Mouse (Mus musculus) neural tube, embryonic 11.5 days (tissue): ENCODE results near the gene 1810010D01Rik. TPM values are rescaled to one million over a fixed set of nuclear protein-coding genes. Genes with fewer than 3 reads are reported as not detected.

Experiments used
- ATAC-seq: fragments of 200-750 bp; cut with Nextera tagmentation; 2 replicates; pipeline ENCODE4 v1.8.0; 2017; ENCODE audit warnings: moderate number of reproducible peaks, mild to moderate bottlenecking, moderate TSS enrichment, moderate library complexity; ENCODE audit not compliant: insufficient read depth, low FRiP score, low TSS enrichment
- DNase-seq: peaks from one replicate; pipeline ENCODE4 v3.0.0-alpha.2; 2015; ENCODE audit warnings: low spot score
- H3K27ac ChIP-seq: fragments of 300-500 bp; sonication (generic); 2 replicates; pipeline ENCODE4 v1.5.1; 2014; ENCODE audit warnings: low read depth, mild to moderate bottlenecking, low read length
- H3K27me3 ChIP-seq: fragments of 300-500 bp; sonication (generic); 2 replicates; pipeline ENCODE4 v1.6.1; 2014; ENCODE audit warnings: mild to moderate bottlenecking, low read length, mixed read lengths; ENCODE audit not compliant: control insufficient read depth, insufficient read depth
- H3K36me3 ChIP-seq: fragments of 300-500 bp; sonication (generic); 2 replicates; pipeline ENCODE4 v1.6.1; 2014; ENCODE audit warnings: mild to moderate bottlenecking, low read length, moderate library complexity, mixed read lengths; ENCODE audit not compliant: control insufficient read depth, insufficient read depth
- H3K4me1 ChIP-seq: fragments of 300-500 bp; sonication (generic); 2 replicates; pipeline ENCODE4 v1.6.1; 2014; ENCODE audit warnings: low read length, mixed read lengths; ENCODE audit not compliant: control insufficient read depth, insufficient read depth
- H3K4me2 ChIP-seq: fragments of 300-500 bp; sonication (generic); 2 replicates; pipeline ENCODE4 v1.6.1; 2014; ENCODE audit warnings: low read depth, mild to moderate bottlenecking, moderate library complexity
- H3K4me3 ChIP-seq: fragments of 300-500 bp; sonication (generic); 2 replicates; pipeline ENCODE4 v1.5.1; 2014; ENCODE audit warnings: low read depth, low read length
- H3K9ac ChIP-seq: fragments of 300-500 bp; sonication (generic); 2 replicates; pipeline ENCODE4 v1.6.1; 2014; ENCODE audit warnings: mild to moderate bottlenecking, low read length
- H3K9me3 ChIP-seq: fragments of 300-500 bp; sonication (generic); 2 replicates; pipeline ENCODE4 v1.6.1; 2016; ENCODE audit warnings: low read length; ENCODE audit not compliant: control insufficient read depth
- WGBS: fragments of 180-500 bp; shearing (Covaris S2); extraction: QIAGEN DNeasy Blood & Tissue Kit; methylation state at CpG from one replicate; pipeline ENCODE4 v1.1.7; 2014; 5-methylcytosine and 5-hydroxymethylcytosine counted together
- polyA plus RNA-seq: library from polyadenylated mRNA; unstranded; fragments of >200 nt; fragmentation: Nextera tagmentation; extraction: Ambion mirVana; gene quantifications from 2 replicates; pipeline ENCODE4 v1.2.1, GENCODE M21; 2014

The 1810010D01Rik gene
- polyA plus RNA-seq, 1 experiment from 2014 or later = not detected

GRCm38 (mm10) chr7:145192836-145193235, 15.1 kb downstream of the 1810010D01Rik start:
- no peak overlapping the region for H3K27ac ChIP-seq
- no peak overlapping the region for H3K9ac ChIP-seq
- H3K27me3 ChIP-seq = no peaks in the 10 kb centered on the region
- DNase-seq = no peak
- no peaks in the 10 kb centered on the region for H3K4me1 ChIP-seq
- 88% methylated on average over 6 of the region's 6 CpGs for WGBS
- no peak for ATAC-seq
- H3K9me3 ChIP-seq = no peaks in the 10 kb centered on the region
- H3K4me2 ChIP-seq = no peak overlapping the region
- H3K4me3 ChIP-seq = no peak overlapping the region
- H3K36me3 ChIP-seq = no peaks in the 10 kb centered on the region

GRCm38 (mm10) chr7:145190520-145190919, 17.4 kb downstream of the 1810010D01Rik start:
- Histone ChIP-seq H3K27me3 (no peaks in the 10 kb centered on the region), H3K4me2 (no peak overlapping the region), H3K36me3 (no peaks in the 10 kb centered on the region), H3K9ac (no peak overlapping the region), H3K9me3 (no peaks in the 10 kb centered on the region), H3K27ac (no peak overlapping the region), H3K4me1 (no peaks in the 10 kb centered on the region), H3K4me3 (no peak overlapping the region)
- ATAC-seq = no peak
- no peak for DNase-seq

- no peaks in the 10 kb centered on the region for H3K4me1 ChIP-seq
- no peaks in the 10 kb centered on the region for H3K9me3 ChIP-seq
- H3K27ac ChIP-seq = no peak overlapping the region
- H3K36me3 ChIP-seq = no peaks in the 10 kb centered on the region
- no peak overlapping the region for H3K4me3 ChIP-seq
- H3K27me3 ChIP-seq = no peaks in the 10 kb centered on the region
- WGBS = 48% methylated on average over 8 of the region's 8 CpGs
- DNase-seq (no peak), ATAC-seq (no peak)
- H3K4me2 ChIP-seq = no peak overlapping the region
- no peak overlapping the region for H3K9ac ChIP-seq
Observed at GRCm38 (mm10) chr7:145189342-145189741, 18.6 kb downstream of the 1810010D01Rik start.

GRCm38 (mm10) chr7:145187802-145188201, 20.1 kb downstream of the 1810010D01Rik start:
- 68% methylated on average over 3 of the region's 3 CpGs for WGBS
- ATAC-seq = no peak
- no peaks in the 10 kb centered on the region for H3K36me3 ChIP-seq

GRCm38 (mm10) chr7:145182388-145182787, 25.5 kb downstream of the 1810010D01Rik start:
- H3K36me3 ChIP-seq = no peaks in the 10 kb centered on the region
- no peaks in the 10 kb centered on the region for H3K27me3 ChIP-seq
- H3K9ac ChIP-seq = no peak overlapping the region
- no peak overlapping the region for H3K27ac ChIP-seq
- ATAC-seq = no peak
- 51% methylated on average over 4 of the region's 4 CpGs for WGBS
- H3K4me2 ChIP-seq = no peak overlapping the region
- no peak for DNase-seq
- no peak overlapping the region for H3K4me3 ChIP-seq
- H3K9me3 ChIP-seq = no peaks in the 10 kb centered on the region
- peaks cover 6% of the 10 kb centered on the region for H3K4me1 ChIP-seq

More at GRCm38 (mm10) chr7:145187802-145188201, 20.1 kb downstream of the 1810010D01Rik start:
- Histone ChIP-seq H3K9me3 (no peaks in the 10 kb centered on the region), H3K4me2 (no peak overlapping the region), H3K4me3 (no peak overlapping the region), H3K27ac (no peak overlapping the region), H3K4me1 (no peaks in the 10 kb centered on the region), H3K9ac (no peak overlapping the region), H3K27me3 (no peaks in the 10 kb centered on the region)
- no peak for DNase-seq

- no peaks in the 10 kb centered on the region for H3K36me3 ChIP-seq
- DNase-seq = peak; percentile 44
- H3K27ac ChIP-seq = no peak overlapping the region
- H3K4me2 ChIP-seq = no peak overlapping the region
- H3K27me3 ChIP-seq = no peaks in the 10 kb centered on the region
- no peak overlapping the region for H3K9ac ChIP-seq
- no peak for ATAC-seq
- no peaks in the 10 kb centered on the region for H3K9me3 ChIP-seq
- peaks cover 13% of the 10 kb centered on the region for H3K4me1 ChIP-seq
- no peak overlapping the region for H3K4me3 ChIP-seq
- 52% methylated on average over 11 of the region's 11 CpGs for WGBS
Observed at GRCm38 (mm10) chr7:145181376-145182034, 26.4 kb downstream of the 1810010D01Rik start.

- Histone ChIP-seq H3K36me3 (no peaks in the 10 kb centered on the region), H3K4me2 (no peak overlapping the region), H3K27ac (no peak overlapping the region), H3K4me1 (peaks cover 16% of the 10 kb centered on the region), H3K9ac (no peak overlapping the region), H3K9me3 (no peaks in the 10 kb centered on the region), H3K27me3 (no peaks in the 10 kb centered on the region), H3K4me3 (no peak overlapping the region)
- no peak for DNase-seq
- ATAC-seq = no peak
- 42% methylated on average over 5 of the region's 5 CpGs for WGBS
Observed at GRCm38 (mm10) chr7:145179691-145180091, 28.2 kb downstream of the 1810010D01Rik start.

GRCm38 (mm10) chr7:145176750-145177589, 30.9 kb downstream of the 1810010D01Rik start:
- WGBS = 26% methylated on average over 15 of the region's 15 CpGs
- Histone ChIP-seq H3K36me3 (no peaks in the 10 kb centered on the region), H3K9ac (peak overlapping the region; percentile 22; the same call in 1 of the 2 replicates), H3K27me3 (no peaks in the 10 kb centered on the region), H3K27ac (no peak overlapping the region), H3K4me2 (no peak overlapping the region; the same call in 1 of the 2 replicates), H3K4me1 (peaks cover 25% of the 10 kb centered on the region), H3K9me3 (no peaks in the 10 kb centered on the region), H3K4me3 (no peak overlapping the region)
- DNase-seq (peak; percentile 54), ATAC-seq (no peak)
